Mouse (Mus musculus) spleen, adult 2 months (tissue): Measurements from ENCODE around the gene Tmem178. TPM values are rescaled to one million over a fixed set of nuclear protein-coding genes. Genes with fewer than 3 reads are reported as not detected.

Experiments
- DNase-seq, 2 experiments: peaks; one replicate each; pipeline versions ENCODE4 v3.0.0 to v3.0.0-alpha.2; 2012 to 2021; ENCODE audit warnings: low spot score in 2 of 2, low read depth in 1 of 2
- H3K27ac ChIP-seq: fragments of 200-500 bp; 2 replicates; pipeline ENCODE4 v1.5.1; 2012; ENCODE audit warnings: low read length, inconsistent platforms; ENCODE audit not compliant: insufficient read depth
- H3K27me3 ChIP-seq: fragments of 200-500 bp; 2 replicates; pipeline ENCODE4 v1.6.1; 2012; ENCODE audit warnings: mild to moderate bottlenecking, moderate library complexity, low read length, inconsistent platforms; ENCODE audit not compliant: control insufficient read depth, insufficient read depth
- H3K36me3 ChIP-seq: fragments of 200-500 bp; 2 replicates; pipeline ENCODE4 v1.6.1; 2012; ENCODE audit warnings: mild to moderate bottlenecking, low read length, inconsistent platforms; ENCODE audit not compliant: control insufficient read depth, insufficient read depth
- H3K4me1 ChIP-seq: fragments of 200-500 bp; 2 replicates; pipeline ENCODE4 v1.6.1; 2011; ENCODE audit warnings: inconsistent platforms; ENCODE audit not compliant: control insufficient read depth, insufficient read depth, insufficient read length
- H3K4me3 ChIP-seq: fragments of 200-500 bp; 2 replicates; pipeline ENCODE4 v1.5.1; 2011; ENCODE audit warnings: mild to moderate bottlenecking, inconsistent platforms; ENCODE audit not compliant: insufficient read depth, insufficient read length; ENCODE audit errors: extremely low read depth
- CTCF ChIP-seq: fragments of 200-500 bp; IDR thresholded peaks from 2 replicates; pipeline ENCODE4 v1.5.1; 2011; ENCODE audit warnings: mild to moderate bottlenecking, inconsistent platforms; ENCODE audit not compliant: insufficient read depth, insufficient read length, insufficient replicate concordance; ENCODE audit errors: extremely low read depth
- POLR2A ChIP-seq: fragments of 200-500 bp; IDR thresholded peaks from 2 replicates; pipeline ENCODE4 v1.6.1; 2011; ENCODE audit warnings: low read depth, low read length, inconsistent platforms
- WGBS: fragments of 180-500 bp; shearing (Covaris S2); methylation state at CpG from one replicate; pipeline ENCODE4 v1.1.7; 2018; 5-methylcytosine and 5-hydroxymethylcytosine counted together
- polyA plus RNA-seq: library from polyadenylated mRNA; depleted of rRNA; stranded (reverse); fragments of >200 nt; gene quantifications from 2 replicates; pipeline ENCODE4 v1.2.3, GENCODE M21; 2012

Gene Tmem178
- polyA plus RNA-seq, 1 experiment = 0.61 TPM

- no peak for DNase-seq
- WGBS = 94% methylated on average over 10 of the region's 10 CpGs
- H3K27ac ChIP-seq = no peak overlapping the region
- no peaks in the 10 kb centered on the region for H3K27me3 ChIP-seq
- TF ChIP-seq CTCF = no peak
- TF ChIP-seq POLR2A = no peak
- no peaks in the 10 kb centered on the region for H3K4me1 ChIP-seq
- no peaks in the 10 kb centered on the region for H3K36me3 ChIP-seq
- no peak overlapping the region for H3K4me3 ChIP-seq
Observed at GRCm38 (mm10) chr17:81009112-81009511, 64.7 kb downstream of the Tmem178 start.

GRCm38 (mm10) chr17:81010199-81010598, 65.8 kb downstream of the Tmem178 start:
- no peaks in the 10 kb centered on the region for H3K27me3 ChIP-seq
- H3K36me3 ChIP-seq = no peaks in the 10 kb centered on the region
- H3K4me1 ChIP-seq = no peaks in the 10 kb centered on the region
- DNase-seq = no peak
- TF ChIP-seq POLR2A (no peak), CTCF (no peak)
- no peak overlapping the region for H3K27ac ChIP-seq
- H3K4me3 ChIP-seq = no peak overlapping the region
- WGBS = 88% methylated on average over 3 of the region's 3 CpGs

- Histone ChIP-seq H3K27ac (no peak overlapping the region), H3K27me3 (no peaks in the 10 kb centered on the region), H3K36me3 (no peaks in the 10 kb centered on the region), H3K4me3 (no peak overlapping the region), H3K4me1 (no peaks in the 10 kb centered on the region)
- TF ChIP-seq POLR2A (no peak), CTCF (no peak)
- 89% methylated on average over 18 of the region's 18 CpGs for WGBS
- DNase-seq = no peak
Observed at GRCm38 (mm10) chr17:81010844-81011685, 66.6 kb downstream of the Tmem178 start.

- DNase-seq = peak in 1 of 2 experiments; percentile 8
- Histone ChIP-seq H3K27ac (no peak overlapping the region), H3K4me3 (no peak overlapping the region)
Observed at GRCm38 (mm10) chr17:81015814-81016447, 71.5 kb downstream of the Tmem178 start.

GRCm38 (mm10) chr17:81017132-81017531, 72.7 kb downstream of the Tmem178 start:
- H3K36me3 ChIP-seq = no peaks in the 10 kb centered on the region
- no peaks in the 10 kb centered on the region for H3K4me1 ChIP-seq
- H3K27ac ChIP-seq = no peak overlapping the region
- no peak overlapping the region for H3K4me3 ChIP-seq
- DNase-seq = no peak
- WGBS = 83% methylated on average over 1 of the region's 1 CpGs
- H3K27me3 ChIP-seq = no peaks in the 10 kb centered on the region
- TF ChIP-seq POLR2A = no peak
- no peak for TF ChIP-seq CTCF

More at GRCm38 (mm10) chr17:81015814-81016447, 71.5 kb downstream of the Tmem178 start:
- WGBS = 31% methylated on average over 4 of the region's 4 CpGs
- Histone ChIP-seq H3K36me3 (no peaks in the 10 kb centered on the region), H3K4me1 (no peaks in the 10 kb centered on the region), H3K27me3 (no peaks in the 10 kb centered on the region)
- TF ChIP-seq CTCF (no peak; the same call in 1 of the 2 replicates), POLR2A (no peak)

GRCm38 (mm10) chr17:81027331-81027730, 82.9 kb downstream of the Tmem178 start:
- no peaks in the 10 kb centered on the region for H3K4me1 ChIP-seq
- 95% methylated on average over 6 of the region's 6 CpGs for WGBS
- H3K4me3 ChIP-seq = no peak overlapping the region
- TF ChIP-seq POLR2A = no peak
- no peak for TF ChIP-seq CTCF
- no peak overlapping the region for H3K27ac ChIP-seq
- no peak for DNase-seq
- no peaks in the 10 kb centered on the region for H3K27me3 ChIP-seq
- peaks cover 10% of the 10 kb centered on the region for H3K36me3 ChIP-seq

GRCm38 (mm10) chr17:81031830-81032442, 87.5 kb downstream of the Tmem178 start:
- DNase-seq = no peak
- WGBS = 87% methylated on average over 3 of the region's 3 CpGs
- Histone ChIP-seq H3K36me3 (peaks cover 16% of the 10 kb centered on the region), H3K27ac (no peak overlapping the region), H3K4me1 (no peaks in the 10 kb centered on the region), H3K27me3 (no peaks in the 10 kb centered on the region), H3K4me3 (no peak overlapping the region)
- no peak for TF ChIP-seq POLR2A
- no peak for TF ChIP-seq CTCF
